In genomic region chr8:48611126-48611525, GRCm38 (mm10) we compare ENCODE assay signal across 22 mouse cellular contexts.
DNase-seq lines count a peak whose midpoint lies in the region; ATAC-seq and TF ChIP-seq lines count a peak whose summit lies in the region.
"Had no signal": no experiment of that assay in that cellular context is flagged by ENCODE, and none has a peak within 500 bp of the region (broad histone marks: within the 10 kb centered on the region; RNA-seq: fewer than 3 reads in every experiment).

No protein-coding gene starts in this region.

- H3K9ac ChIP-seq in hindbrain, embryonic 11.5 days (ENCODE audit: low read depth, low read length), result no peak overlapping the region
- no peak overlapping the region for H3K9ac ChIP-seq in hindbrain, embryonic 14.5 days
- H3K9ac ChIP-seq in midbrain, postnatal 0 days (replicated peaks; ENCODE audit: low read length, poor library complexity, severe bottlenecking), result no peak overlapping the region
- H3K9ac ChIP-seq: embryonic facial prominence, embryonic 13.5 days; heart, embryonic 13.5 days; intestine, embryonic 15.5 days; liver, embryonic 14.5 days had no signal

- no peaks in the 10 kb centered on the region for H3K27me3 ChIP-seq in hindbrain, embryonic 11.5 days (ENCODE audit: control insufficient read depth, insufficient read depth, low read length)
- H3K27me3 ChIP-seq in hindbrain, embryonic 14.5 days (ENCODE audit: control insufficient read depth, insufficient read depth, low read length), result no peaks in the 10 kb centered on the region
- no peaks in the 10 kb centered on the region for H3K27me3 ChIP-seq in midbrain, postnatal 0 days (ENCODE audit: insufficient read depth, low read length)
- H3K27me3 ChIP-seq: CH12.LX; embryonic facial prominence, embryonic 13.5 days; heart, embryonic 13.5 days; intestine, embryonic 15.5 days had no signal

- TF ChIP-seq POLR2A in brain, embryonic 14.5 days (IDR thresholded peaks at IDR 0.05; ENCODE audit: borderline replicate concordance, extremely low read depth, insufficient read depth, insufficient read length, poor library complexity, severe bottlenecking), result no peak

- no peak overlapping the region for H3K27ac ChIP-seq in hindbrain, embryonic 11.5 days (ENCODE audit: low read depth, low read length)
- H3K27ac ChIP-seq in hindbrain, embryonic 14.5 days, result no peak overlapping the region
- no peak overlapping the region for H3K27ac ChIP-seq in midbrain, postnatal 0 days (ENCODE audit: low read depth, low read length)
- H3K27ac ChIP-seq: embryonic facial prominence, embryonic 13.5 days; heart, embryonic 13.5 days; intestine, embryonic 15.5 days; liver, embryonic 14.5 days; stomach, postnatal 0 days had no signal

- no peak overlapping the region for H3K4me3 ChIP-seq in hindbrain, embryonic 11.5 days (ENCODE audit: low read depth, low read length)
- no peak overlapping the region for H3K4me3 ChIP-seq in hindbrain, embryonic 14.5 days (replicated peaks; ENCODE audit: low read length)
- H3K4me3 ChIP-seq in midbrain, postnatal 0 days (ENCODE audit: low read depth, low read length), result no peak overlapping the region
- H3K4me3 ChIP-seq: embryonic facial prominence, embryonic 13.5 days; heart, embryonic 13.5 days; intestine, embryonic 15.5 days; myocyte had no signal

- ATAC-seq in hindbrain, embryonic 11.5 days (ENCODE audit: low FRiP score), result peak; percentile 53
- ATAC-seq in hindbrain, embryonic 14.5 days (ENCODE audit: low FRiP score), result no peak
- no peak for ATAC-seq in midbrain, postnatal 0 days (ENCODE audit: low FRiP score)
- ATAC-seq: intestine, embryonic 15.5 days; lung, postnatal 0 days had no signal

- WGBS in hindbrain, embryonic 11.5 days, result 55% methylated on average over 12 of the region's 12 CpGs
- 32% methylated on average over 12 of the region's 12 CpGs for WGBS in hindbrain, embryonic 14.5 days
- WGBS in midbrain, postnatal 0 days, result 29% methylated on average over 12 of the region's 12 CpGs

- TF ChIP-seq CTCF in brain, embryonic 14.5 days (IDR thresholded peaks at IDR 0.05; ENCODE audit: borderline replicate concordance, extremely low read depth, insufficient read depth, insufficient read length), result no peak
- no peak for TF ChIP-seq CTCF in midbrain, postnatal 0 days (IDR thresholded peaks at IDR 0.05)

- no peaks in the 10 kb centered on the region for H3K9me3 ChIP-seq in hindbrain, embryonic 11.5 days (ENCODE audit: control insufficient read depth, low read length)
- H3K9me3 ChIP-seq in hindbrain, embryonic 14.5 days (ENCODE audit: control insufficient read depth, low read length), result no peaks in the 10 kb centered on the region
- no peaks in the 10 kb centered on the region for H3K9me3 ChIP-seq in midbrain, postnatal 0 days (ENCODE audit: low read length)
- H3K9me3 ChIP-seq: embryonic facial prominence, embryonic 13.5 days; heart, embryonic 13.5 days; intestine, embryonic 15.5 days had no signal

- DNase-seq in hindbrain, embryonic 11.5 days (ENCODE audit: low spot score), result peak; percentile 35
- DNase-seq in hindbrain, embryonic 14.5 days (ENCODE audit: low spot score), result no peak
- peak; percentile 74 for DNase-seq in brain, embryonic 14.5 days (ENCODE audit: low read depth)
- peak; percentile 68 for DNase-seq in mesoderm, embryonic 11.5 days (ENCODE audit: low read depth, low spot score)
- no peak for DNase-seq in midbrain, postnatal 0 days (ENCODE audit: low spot score)
- DNase-seq in urinary bladder, postnatal 36 days (ENCODE audit: low spot score in 2 of 2), result no peak
- no peak for DNase-seq in urinary bladder, postnatal 4 days (ENCODE audit: low spot score in 2 of 2)
- DNase-seq: cerebellum, adult 11 months; cerebellum, postnatal 25 days; heart, adult 11 months; heart, postnatal 36 days; kidney, postnatal 14 days; layer of hippocampus, adult 9-11 months; thymus, postnatal 14 days had no signal

- no peak overlapping the region for H3K4me2 ChIP-seq in hindbrain, embryonic 11.5 days (replicated peaks; ENCODE audit: low read depth, low read length)
- H3K4me2 ChIP-seq in hindbrain, embryonic 14.5 days (replicated peaks), result no peak overlapping the region
- H3K4me2 ChIP-seq in midbrain, postnatal 0 days (ENCODE audit: low read depth, low read length, poor library complexity, severe bottlenecking), result peak overlapping the region; percentile 16; the same call in 1 of the 2 replicates
- H3K4me2 ChIP-seq: embryonic facial prominence, embryonic 13.5 days; heart, embryonic 13.5 days; intestine, embryonic 15.5 days had no signal

- H3K36me3 ChIP-seq in hindbrain, embryonic 11.5 days (ENCODE audit: control insufficient read depth, insufficient read depth, low read length), result no peaks in the 10 kb centered on the region
- H3K36me3 ChIP-seq in hindbrain, embryonic 14.5 days (replicated peaks; ENCODE audit: control insufficient read depth, insufficient read depth), result no peaks in the 10 kb centered on the region
- no peaks in the 10 kb centered on the region for H3K36me3 ChIP-seq in midbrain, postnatal 0 days (ENCODE audit: insufficient read depth, low read length)
- H3K36me3 ChIP-seq: embryonic facial prominence, embryonic 13.5 days; heart, embryonic 13.5 days; intestine, embryonic 15.5 days had no signal

- no peaks in the 10 kb centered on the region; the same call in 1 of the 2 replicates for H3K4me1 ChIP-seq in hindbrain, embryonic 11.5 days (replicated peaks; ENCODE audit: control insufficient read depth, insufficient read depth, low read length)
- 0 out of 2 replicates have a peak, but pooled peaks cover 4% of the 10 kb centered on the region for H3K4me1 ChIP-seq in hindbrain, embryonic 14.5 days (replicated peaks; ENCODE audit: control insufficient read depth, insufficient read depth, low read length)
- no peaks in the 10 kb centered on the region for H3K4me1 ChIP-seq in midbrain, postnatal 0 days (ENCODE audit: insufficient read depth, low read length)
- H3K4me1 ChIP-seq: intestine, embryonic 15.5 days had no signal

Comparison
In these comparisons a context has a peak if more than half of its experiments do, and no peak if none do; other contexts are left out.
1. DNase-seq: peak in hindbrain, embryonic 11.5 days (single experiment), brain, embryonic 14.5 days (single experiment) and mesoderm, embryonic 11.5 days (single experiment); none in hindbrain, embryonic 14.5 days (single experiment), midbrain, postnatal 0 days (single experiment), urinary bladder, postnatal 36 days (0 of 2) and urinary bladder, postnatal 4 days (0 of 2).